Mouse (Mus musculus) liver, embryonic 15.5 days (tissue): Measurements from ENCODE around the gene Lax1. TPM values are rescaled to one million over a fixed set of nuclear protein-coding genes. Genes with fewer than 3 reads are reported as not detected.
"Not testable (repeated sequence)": the region's sequence is repeated elsewhere in the genome, so short reads cannot be mapped to it uniquely, and the experiment has no call there.

Source experiments
- ATAC-seq: fragments of 200-750 bp; cut with Nextera tagmentation; 2 replicates; pipeline ENCODE4 v1.8.0; 2017; ENCODE audit warnings: moderate number of reproducible peaks, mild to moderate bottlenecking, moderate library complexity; ENCODE audit not compliant: insufficient read depth
- H3K27ac ChIP-seq: fragments of 300-500 bp; sonication (generic); replicated peaks from 2 replicates; pipeline ENCODE4 v1.5.1; 2015; ENCODE audit warnings: mild to moderate bottlenecking, inconsistent platforms
- H3K27me3 ChIP-seq: fragments of 300-500 bp; sonication (generic); 2 replicates; pipeline ENCODE4 v1.6.1; 2015; ENCODE audit warnings: mild to moderate bottlenecking, inconsistent platforms
- H3K36me3 ChIP-seq: fragments of 300-500 bp; sonication (generic); replicated peaks from 2 replicates; pipeline ENCODE4 v1.6.1; 2015; ENCODE audit warnings: moderate library complexity, mild to moderate bottlenecking, inconsistent platforms
- H3K4me1 ChIP-seq: fragments of 300-500 bp; sonication (generic); replicated peaks from 2 replicates; pipeline ENCODE4 v1.6.1; 2015; ENCODE audit warnings: inconsistent platforms
- H3K4me2 ChIP-seq: fragments of 300-500 bp; sonication (generic); 2 replicates; pipeline ENCODE4 v1.6.1; 2015; ENCODE audit warnings: moderate library complexity, mild to moderate bottlenecking, inconsistent platforms
- H3K4me3 ChIP-seq: fragments of 300-500 bp; sonication (generic); replicated peaks from 2 replicates; pipeline ENCODE4 v1.5.1; 2015; ENCODE audit warnings: mild to moderate bottlenecking, inconsistent platforms
- H3K9ac ChIP-seq: fragments of 300-500 bp; sonication (generic); 2 replicates; pipeline ENCODE4 v1.6.1; 2015; ENCODE audit warnings: moderate library complexity, mild to moderate bottlenecking, inconsistent platforms
- H3K9me3 ChIP-seq: fragments of 300-500 bp; sonication (generic); replicated peaks from 2 replicates; pipeline ENCODE4 v1.6.1; 2016; ENCODE audit warnings: inconsistent platforms
- WGBS: fragments of 180-500 bp; shearing (Covaris S2); methylation state at CpG from one replicate; pipeline ENCODE4 v1.1.7; 2015; ENCODE audit warnings: mixed read lengths; ENCODE audit not compliant: insufficient replicate concordance; 5-methylcytosine and 5-hydroxymethylcytosine counted together
- polyA plus RNA-seq: library from polyadenylated mRNA; unstranded; fragments of >200 nt; fragmentation: Nextera tagmentation; extraction: Ambion mirVana; gene quantifications from 2 replicates; pipeline ENCODE4 v1.2.1, GENCODE M21; 2015

The Lax1 gene
- polyA plus RNA-seq, 1 experiment from 2014 or later: 0.58 TPM

DNA sequence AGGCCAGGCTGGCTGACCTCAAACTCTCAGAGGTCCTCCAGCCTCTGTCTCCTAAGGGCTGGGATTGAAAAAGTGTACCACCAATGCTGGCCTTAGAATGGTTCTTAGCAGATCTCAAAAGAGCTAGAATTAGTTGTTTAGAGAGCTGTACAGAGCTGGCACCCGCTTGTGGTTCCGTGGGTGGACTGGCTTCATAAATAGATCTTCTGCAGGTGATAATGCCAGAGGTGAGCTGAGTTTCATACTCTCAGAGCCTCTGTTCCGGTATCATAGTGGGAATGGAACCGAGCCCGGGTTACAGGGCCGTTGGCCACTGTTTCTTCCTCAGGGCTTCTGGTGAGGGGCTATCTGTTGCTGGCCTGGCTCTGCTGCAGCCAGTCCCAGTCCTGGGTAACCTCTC lies 1.1 kb upstream of the Lax1 start:
- WGBS: 77% methylated on average over 6 of the region's 6 CpGs
- Histone ChIP-seq H3K27me3 (no peaks in the 10 kb centered on the region; the same call in 1 of the 2 replicates), H3K9me3 (no peaks in the 10 kb centered on the region), H3K9ac (no peak overlapping the region), H3K36me3 (no peaks in the 10 kb centered on the region), H3K27ac (no peak overlapping the region), H3K4me2 (no peak overlapping the region), H3K4me3 (no peak overlapping the region), H3K4me1 (peaks cover 31% of the 10 kb centered on the region)
- no peak for ATAC-seq

- no peaks in the 10 kb centered on the region for H3K36me3 ChIP-seq
- H3K4me1 ChIP-seq: peaks cover 9% of the 10 kb centered on the region
- H3K4me3 ChIP-seq: no peak overlapping the region
- H3K27me3 ChIP-seq: no peaks in the 10 kb centered on the region; the same call in 1 of the 2 replicates
- H3K9me3 ChIP-seq: no peaks in the 10 kb centered on the region
- no peak overlapping the region for H3K4me2 ChIP-seq
- no peak for ATAC-seq
- H3K9ac ChIP-seq: no peak overlapping the region
- WGBS: 68% methylated on average over 7 of the region's 7 CpGs
- H3K27ac ChIP-seq: no peak overlapping the region
These were observed 1.6 kb downstream of the Lax1 start for GRCm38 (mm10) chr1:133688301-133688700.

GRCm38 (mm10) chr1:133685749-133686519 lies 4.0 kb downstream of the Lax1 start:
- Histone ChIP-seq H3K9me3 (no peaks in the 10 kb centered on the region), H3K27ac (peak overlapping the region; percentile 48), H3K9ac (no peak overlapping the region), H3K4me2 (no peak overlapping the region), H3K4me3 (no peak overlapping the region), H3K36me3 (no peaks in the 10 kb centered on the region), H3K4me1 (peaks cover 6% of the 10 kb centered on the region), H3K27me3 (no peaks in the 10 kb centered on the region; the same call in 1 of the 2 replicates)
- peak; percentile 84 for ATAC-seq
- WGBS: 63% methylated on average over 10 of the region's 10 CpGs

- ATAC-seq: no peak
- H3K27me3 ChIP-seq: peaks cover 4% of the 10 kb centered on the region; the same call in 1 of the 2 replicates
- no peak overlapping the region for H3K9ac ChIP-seq
- H3K4me1 ChIP-seq: no peaks in the 10 kb centered on the region
- no peak overlapping the region for H3K4me3 ChIP-seq
- no peaks in the 10 kb centered on the region for H3K9me3 ChIP-seq
- H3K4me2 ChIP-seq: no peak overlapping the region
- H3K36me3 ChIP-seq: no peaks in the 10 kb centered on the region
- WGBS: 38% methylated on average over 3 of the region's 3 CpGs
- H3K27ac ChIP-seq: no peak overlapping the region
These were observed 18.1 kb downstream of the Lax1 start for GRCm38 (mm10) chr1:133671801-133672200.

- no peak for ATAC-seq
- 53% methylated on average over 3 of the region's 3 CpGs for WGBS
These were observed 18.6 kb downstream of the Lax1 start for GRCm38 (mm10) chr1:133671266-133671665.

DNA sequence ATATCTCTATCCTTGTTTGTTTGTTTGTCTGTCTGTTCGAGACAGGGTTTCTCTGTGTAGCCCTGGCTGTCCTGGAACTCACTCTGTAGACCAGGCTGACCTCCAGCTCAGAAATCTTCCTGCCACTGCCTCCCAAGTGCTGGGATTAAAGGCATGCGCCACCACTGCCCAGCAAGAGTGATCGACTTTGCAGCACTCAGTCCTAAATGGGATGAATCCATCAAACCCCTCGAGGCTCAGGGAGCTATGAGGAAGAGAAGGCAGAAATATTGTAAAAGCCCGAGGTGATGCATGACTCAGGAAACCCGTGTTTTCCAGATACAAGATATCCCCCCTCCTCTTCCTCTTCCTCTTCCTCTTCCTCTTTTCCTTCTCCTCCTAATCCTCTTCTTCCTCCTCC lies 19.1 kb downstream of the Lax1 start:
- no peak for ATAC-seq
- WGBS: 36% methylated on average over 6 of the region's 6 CpGs
- H3K36me3 ChIP-seq: no peaks in the 10 kb centered on the region

More at GRCm38 (mm10) chr1:133671266-133671665, 18.6 kb downstream of the Lax1 start:
- H3K27me3 ChIP-seq: peaks cover 4% of the 10 kb centered on the region; the same call in 1 of the 2 replicates
- H3K27ac ChIP-seq: no peak overlapping the region
- H3K9ac ChIP-seq: no peak overlapping the region
- no peak overlapping the region for H3K4me3 ChIP-seq
- no peaks in the 10 kb centered on the region for H3K4me1 ChIP-seq
- H3K4me2 ChIP-seq: no peak overlapping the region
- H3K36me3 ChIP-seq: no peaks in the 10 kb centered on the region
- H3K9me3 ChIP-seq: no peaks in the 10 kb centered on the region

GRCm38 (mm10) chr1:133670190-133670589 lies 19.7 kb downstream of the Lax1 start:
- Histone ChIP-seq H3K27me3 (peaks cover 4% of the 10 kb centered on the region; the same call in 1 of the 2 replicates), H3K36me3 (no peaks in the 10 kb centered on the region), H3K27ac (no peak overlapping the region), H3K9me3 (no peaks in the 10 kb centered on the region), H3K4me1 (no peaks in the 10 kb centered on the region), H3K4me3 (no peak overlapping the region), H3K9ac (no peak overlapping the region), H3K4me2 (no peak overlapping the region)
- 63% methylated on average over 12 of the region's 12 CpGs for WGBS
- ATAC-seq: no peak

More for the DNA sequence above, 19.1 kb downstream of the Lax1 start:
- Histone ChIP-seq H3K27me3 (peaks cover 4% of the 10 kb centered on the region; the same call in 1 of the 2 replicates), H3K4me1 (no peaks in the 10 kb centered on the region), H3K4me2 (no peak overlapping the region), H3K27ac (no peak overlapping the region), H3K4me3 (no peak overlapping the region), H3K9me3 (no peaks in the 10 kb centered on the region), H3K9ac (no peak overlapping the region)

DNA sequence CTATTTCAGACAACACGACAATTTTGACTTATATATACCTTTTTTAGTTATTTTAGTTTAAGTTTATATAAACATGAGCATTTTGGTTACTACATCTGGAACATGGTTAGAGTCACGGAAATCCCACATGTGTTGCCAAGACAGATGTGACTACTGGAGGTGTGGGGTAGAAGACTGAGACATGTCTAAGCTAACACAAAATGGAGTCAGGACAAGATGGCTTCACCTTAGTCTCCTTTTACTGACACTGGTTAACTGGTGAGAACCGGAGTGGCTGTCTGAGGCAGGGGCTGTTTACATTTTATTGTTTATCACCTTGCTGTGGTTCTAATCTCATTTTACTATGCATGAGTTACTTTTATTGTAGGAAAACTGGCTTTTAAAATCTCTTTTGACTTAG lies 21.3 kb downstream of the Lax1 start:
- Histone ChIP-seq H3K27ac (no peak overlapping the region), H3K36me3 (no peaks in the 10 kb centered on the region), H3K4me1 (peaks cover 6% of the 10 kb centered on the region; the same call in 1 of the 2 replicates), H3K9ac (no peak overlapping the region), H3K27me3 (no peaks in the 10 kb centered on the region), H3K4me2 (no peak overlapping the region), H3K4me3 (no peak overlapping the region), H3K9me3 (no peaks in the 10 kb centered on the region)
- 72% methylated on average over 3 of the region's 3 CpGs for WGBS
- no peak for ATAC-seq

DNA sequence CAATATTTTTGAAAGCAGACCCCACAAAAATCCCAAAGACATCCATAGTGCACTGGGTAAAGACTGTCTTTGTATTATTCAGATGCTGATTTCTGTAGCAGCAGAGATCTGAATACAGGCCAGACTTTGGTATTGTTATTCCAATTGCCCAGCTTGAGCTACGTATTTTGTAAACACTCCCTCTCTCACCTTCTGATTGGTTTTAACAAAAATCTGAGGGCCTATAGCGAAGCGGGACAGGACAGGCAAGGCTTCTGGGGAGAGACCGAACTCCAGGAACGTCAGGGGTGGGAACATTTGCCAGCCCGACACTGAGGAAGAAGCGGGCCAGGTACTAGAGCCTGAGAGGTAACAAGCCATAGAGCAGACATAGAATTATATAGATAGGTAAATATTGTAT lies 22.2 kb downstream of the Lax1 start:
- peaks cover 6% of the 10 kb centered on the region; the same call in 1 of the 2 replicates for H3K4me1 ChIP-seq
- 79% methylated on average over 7 of the region's 7 CpGs for WGBS
- no peak for ATAC-seq

GRCm38 (mm10) chr1:133665713-133666112 lies 24.2 kb downstream of the Lax1 start:
- H3K9ac ChIP-seq, ATAC-seq, H3K4me1 ChIP-seq, H3K27me3 ChIP-seq, H3K36me3 ChIP-seq, H3K9me3 ChIP-seq, H3K27ac ChIP-seq, H3K4me3 ChIP-seq: not testable (repeated sequence)
- 0 out of 2 replicates have a peak overlapping the region, but pooled peaks have one; percentile 41 for H3K4me2 ChIP-seq
- 63% methylated on average over 7 of the region's 8 CpGs for WGBS

More for the DNA sequence above, 22.2 kb downstream of the Lax1 start:
- Histone ChIP-seq H3K27me3 (no peaks in the 10 kb centered on the region), H3K9ac (no peak overlapping the region), H3K4me3 (no peak overlapping the region), H3K4me2 (no peak overlapping the region), H3K9me3 (no peaks in the 10 kb centered on the region), H3K36me3 (no peaks in the 10 kb centered on the region), H3K27ac (no peak overlapping the region)

- H3K9me3 ChIP-seq: no peaks in the 10 kb centered on the region
- peak overlapping the region; percentile 41 for H3K4me2 ChIP-seq
- 60% methylated on average over 11 of the region's 11 CpGs for WGBS
- no peak overlapping the region for H3K9ac ChIP-seq
- peak overlapping the region; percentile 34 for H3K4me3 ChIP-seq
- peaks cover 16% of the 10 kb centered on the region for H3K4me1 ChIP-seq
- peak overlapping the region; percentile 67 for H3K27ac ChIP-seq
- H3K36me3 ChIP-seq: peaks cover 3% of the 10 kb centered on the region; the same call in 1 of the 2 replicates
- ATAC-seq: no peak
- H3K27me3 ChIP-seq: no peaks in the 10 kb centered on the region
These were observed 25.5 kb downstream of the Lax1 start for GRCm38 (mm10) chr1:133664203-133664970.
